Mouse (Mus musculus) kidney, postnatal 4 days (tissue): ENCODE data around the gene Rfng.
A peak's percentile ranks its signal among the peaks of the same experiment; 100 is the strongest.
"Not testable (repeated sequence)": the region's sequence is repeated elsewhere in the genome, so short reads cannot be mapped to it uniquely, and the experiment has no call there.

Source experiments
- DNase-seq, 2 experiments: peaks; one replicate each; pipeline ENCODE4 v3.0.0; 2021; ENCODE audit warnings: mixed read lengths in 2 of 2

Gene Rfng

DNA sequence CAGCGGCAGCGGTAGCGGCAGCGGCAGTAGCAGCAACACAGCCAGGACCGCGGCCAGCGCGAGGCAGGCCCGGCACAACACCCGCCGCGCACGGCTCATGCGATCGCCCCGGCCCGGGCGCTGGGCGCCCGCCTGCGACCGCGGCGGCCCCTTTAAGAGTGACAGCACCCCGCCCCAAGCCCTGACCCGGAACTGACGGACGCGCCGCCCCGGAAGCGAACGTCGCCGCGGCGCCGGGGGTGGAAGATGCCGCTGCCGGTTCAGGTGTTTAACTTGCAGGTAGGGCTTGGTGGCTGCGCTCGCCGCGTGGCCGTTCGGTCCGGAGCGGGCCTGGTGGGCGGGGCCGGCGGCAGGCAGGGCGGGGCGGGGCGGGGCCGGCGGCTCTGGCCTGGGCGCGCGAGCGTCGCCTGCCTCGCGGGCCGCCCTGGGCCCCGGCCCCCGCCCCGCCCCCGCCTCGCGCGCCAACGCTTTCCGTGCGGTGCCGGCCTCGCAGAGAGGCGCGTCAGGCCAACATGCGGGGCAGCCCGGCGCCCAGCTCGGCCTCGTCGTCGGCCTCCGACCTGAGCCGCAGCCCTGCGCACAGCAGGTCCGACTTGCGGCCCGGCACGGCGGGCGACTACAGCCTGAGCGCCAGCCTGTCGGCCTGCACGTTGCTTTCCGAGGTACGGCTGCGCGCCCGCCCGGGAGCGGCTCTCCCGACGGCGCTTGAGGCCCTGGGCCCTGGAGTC is at the start of gene Rfng, which contains the start of gene Gps1:
Gene Rfng, minus strand, starts transcription at position 144 of the 728 bp plus-strand sequence.
Gene Gps1, plus strand, starts transcription at position 209 of the 728 bp plus-strand sequence.
- DNase-seq = peak; percentile 87 to 91

DNA sequence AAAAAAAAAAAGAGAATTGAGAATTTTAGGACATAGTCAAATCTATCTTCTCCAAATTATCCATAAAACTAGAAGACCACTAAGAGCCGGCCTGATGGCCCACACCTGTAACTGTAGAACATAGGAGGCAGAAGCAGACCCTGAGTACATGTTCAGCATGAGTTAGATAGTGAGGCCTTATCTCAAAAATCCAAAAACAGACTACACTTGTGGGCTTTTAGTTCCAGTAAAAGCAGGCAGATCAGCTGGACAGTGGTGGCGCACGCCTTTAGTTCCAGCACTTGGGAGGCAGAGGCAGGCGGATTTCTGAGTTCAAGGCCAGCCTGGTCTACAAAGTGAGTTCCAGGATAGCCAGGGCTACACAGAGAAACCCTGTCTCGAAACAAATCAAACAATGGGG is 49.0 kb upstream of the Rfng start:
- DNase-seq = not testable (repeated sequence)

DNA sequence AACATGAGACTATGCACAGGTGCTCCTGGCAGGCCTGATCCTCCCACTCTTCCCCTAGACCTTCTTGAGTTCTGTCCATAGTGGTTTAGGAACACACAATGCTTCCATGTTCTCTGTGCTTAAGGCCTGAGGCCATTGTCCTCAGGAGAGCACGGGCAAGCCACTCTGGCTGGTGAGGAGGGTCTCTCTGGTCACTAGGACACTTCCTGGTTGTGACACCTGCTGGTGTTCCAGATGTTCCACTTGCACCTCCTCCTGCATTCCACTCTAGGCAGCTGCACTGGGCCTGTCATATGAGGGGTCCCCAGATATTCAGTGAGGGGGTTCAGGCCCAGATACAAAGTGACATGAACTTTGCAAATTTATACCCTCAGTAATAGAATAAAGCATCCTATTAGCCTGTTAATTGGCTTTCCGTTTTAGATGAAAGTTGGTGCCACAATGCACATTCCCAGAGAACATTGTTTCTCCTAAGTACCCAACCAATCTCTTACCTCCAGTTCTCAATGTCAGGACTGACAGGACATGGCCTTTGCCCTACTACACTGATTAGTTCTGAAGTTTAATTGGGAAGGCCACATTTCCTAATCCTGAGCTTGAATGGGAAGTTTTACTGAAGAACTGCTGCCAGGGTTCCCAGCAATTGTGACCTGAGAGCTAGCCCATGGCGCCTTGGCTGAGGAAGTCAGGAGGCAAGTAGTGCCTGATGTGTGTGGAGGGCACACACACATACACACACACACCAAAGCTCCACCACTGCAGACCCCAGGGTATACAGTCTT is 47.8 kb upstream of the Rfng start:
- DNase-seq = no peak

DNA sequence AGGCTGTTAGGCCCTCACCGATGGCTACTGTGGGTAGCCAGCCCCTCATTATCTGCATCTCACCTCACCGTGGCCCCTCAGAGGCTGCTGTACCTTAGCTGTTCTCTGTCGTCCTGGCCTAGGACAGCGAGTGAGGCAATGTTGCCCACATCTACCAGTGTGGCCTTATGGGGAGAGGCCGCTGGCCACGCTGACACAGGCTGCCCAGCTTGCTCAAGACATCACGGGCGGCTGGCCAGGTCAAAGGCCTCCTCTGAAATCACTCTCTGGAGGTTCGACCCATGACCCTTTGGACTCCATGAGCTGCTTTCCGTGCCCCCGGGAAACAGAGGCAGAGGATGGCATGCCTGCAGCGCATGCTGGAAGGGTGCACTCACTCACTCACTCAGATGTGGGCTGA is 46.7 kb upstream of the Rfng start:
- DNase-seq = peak in 1 of 2 experiments; percentile 6

DNA sequence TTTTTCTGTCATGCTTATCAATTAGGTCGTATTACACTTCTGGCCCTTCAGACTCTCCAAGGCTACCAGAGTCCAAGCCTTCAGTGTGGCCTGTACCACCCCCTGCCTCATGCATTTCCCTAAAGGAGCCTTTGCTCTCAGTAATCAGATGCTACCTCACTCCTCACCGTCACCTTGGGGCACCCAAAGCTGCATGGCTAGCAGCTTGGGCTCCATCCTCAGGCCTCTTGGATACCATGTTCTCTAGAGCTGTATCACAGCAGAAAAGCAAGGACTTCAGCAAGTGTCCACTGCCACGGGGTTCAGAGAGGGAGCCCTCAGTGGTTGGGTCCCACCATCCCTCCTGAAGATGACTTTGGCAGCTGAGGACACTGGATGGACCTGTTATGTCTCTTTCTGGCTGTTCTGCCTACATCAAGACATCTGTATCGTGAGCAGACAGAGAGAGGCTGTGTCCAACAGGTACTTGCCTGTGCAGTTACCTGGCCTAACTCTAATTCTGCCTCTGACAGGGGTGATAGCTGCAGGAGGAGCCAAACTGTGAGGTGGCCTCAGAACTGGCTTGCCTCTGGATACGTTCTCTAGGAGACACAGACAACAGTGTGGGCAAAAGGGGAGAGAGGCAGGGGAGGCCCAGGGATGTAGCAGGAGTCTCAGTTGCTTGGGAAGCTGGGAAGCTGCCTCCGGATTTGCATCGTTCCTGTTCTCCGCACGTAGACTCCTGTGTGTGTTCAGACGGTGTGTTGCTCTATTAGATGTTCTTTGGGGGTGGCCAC is 45.9 kb upstream of the Rfng start:
- peak in 1 of 2 experiments; percentile 0 for DNase-seq

DNA sequence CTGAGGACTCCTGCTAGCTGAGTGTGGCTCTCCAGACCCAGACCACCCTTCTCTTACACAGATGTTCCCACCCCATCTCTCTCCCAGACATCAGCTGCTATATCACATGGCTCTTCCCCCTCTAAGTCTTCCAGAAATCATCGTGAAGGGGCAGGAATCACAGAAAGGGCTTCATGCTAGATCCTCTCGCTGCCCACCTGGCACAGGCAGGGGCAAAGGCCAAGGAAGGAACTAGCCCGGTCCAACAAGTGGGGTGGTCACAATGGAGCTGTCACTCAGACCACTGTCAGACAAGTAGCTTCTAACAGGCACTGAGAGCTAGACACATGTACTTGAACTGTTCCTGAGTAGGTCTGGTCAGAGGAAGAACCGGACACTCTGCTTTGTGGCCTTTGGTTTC is 44.4 kb upstream of the Rfng start:
- DNase-seq = peak in 1 of 2 experiments; percentile 0

DNA sequence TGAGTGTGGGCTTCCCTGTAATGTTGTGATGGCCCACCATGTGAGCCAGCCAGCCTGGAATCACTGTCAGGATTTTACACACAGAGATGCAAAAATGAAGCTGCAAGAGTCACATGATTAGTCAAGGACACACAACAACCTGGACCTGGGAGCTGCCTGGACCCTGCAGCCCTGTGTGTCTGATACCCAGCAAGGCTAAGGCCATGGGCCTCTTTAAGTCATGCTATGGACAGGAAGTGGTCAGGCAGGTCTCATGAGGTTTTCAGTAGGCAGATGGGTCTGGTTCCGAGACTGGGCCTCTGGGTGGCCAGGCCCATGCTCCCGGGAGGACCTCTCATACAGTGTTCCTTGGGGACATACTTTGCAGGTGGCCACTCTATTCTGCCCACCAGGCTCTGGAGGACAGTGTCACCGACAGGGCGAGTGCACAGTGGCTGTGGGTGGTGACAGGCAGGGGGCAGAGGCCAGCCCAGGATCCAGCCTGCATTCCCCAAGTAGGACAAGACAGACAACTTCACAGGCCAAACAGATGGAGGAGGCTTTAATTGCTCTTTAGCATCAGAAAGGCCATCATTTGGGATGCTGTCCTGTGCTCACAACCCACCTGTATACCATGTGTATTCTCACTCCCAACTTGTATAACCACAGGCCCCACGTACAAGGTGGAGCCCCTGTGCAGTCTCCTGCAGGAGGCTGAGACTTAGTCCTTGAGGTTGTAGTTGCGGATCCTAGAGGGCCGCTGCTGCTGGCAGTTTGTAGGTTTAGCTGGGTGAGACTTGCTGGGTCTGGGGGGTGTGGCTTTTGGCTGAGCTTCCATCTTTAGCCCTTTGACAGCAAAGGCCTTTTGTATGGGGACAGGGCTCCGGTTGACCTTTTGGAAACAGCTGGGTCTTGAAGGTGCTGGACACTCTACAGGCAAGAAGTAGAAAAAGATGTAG is 42.3 kb upstream of the Rfng start:
- no peak for DNase-seq

DNA sequence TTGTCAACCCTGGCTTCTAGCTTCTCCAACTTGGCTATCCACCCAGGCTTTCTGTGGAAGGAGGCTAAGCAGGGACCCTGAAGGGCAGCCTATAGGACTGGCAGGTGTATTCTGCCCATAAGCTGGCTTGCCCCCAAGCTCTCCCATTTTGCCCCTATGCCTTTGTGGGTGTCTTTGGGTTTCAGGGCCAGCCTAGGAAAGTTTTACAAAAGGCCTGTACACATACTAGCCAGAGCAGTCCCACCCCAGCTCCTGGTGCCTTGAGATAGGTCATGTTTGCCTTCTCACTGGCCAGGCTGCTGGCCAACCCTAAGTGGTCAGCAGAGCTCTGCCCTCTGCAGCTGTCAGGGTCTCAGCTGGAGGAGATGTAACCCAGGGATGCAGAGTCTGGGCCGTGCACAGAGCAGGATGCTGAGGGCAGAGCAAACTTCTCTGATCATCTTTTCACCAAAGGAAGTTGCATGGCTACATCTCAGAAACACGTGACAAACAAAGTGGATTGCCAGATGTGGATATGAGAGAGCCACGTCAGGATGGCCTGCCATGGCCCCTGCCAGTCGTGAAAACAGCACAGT is 41.4 kb upstream of the Rfng start:
- DNase-seq = peak; percentile 22 to 35

DNA sequence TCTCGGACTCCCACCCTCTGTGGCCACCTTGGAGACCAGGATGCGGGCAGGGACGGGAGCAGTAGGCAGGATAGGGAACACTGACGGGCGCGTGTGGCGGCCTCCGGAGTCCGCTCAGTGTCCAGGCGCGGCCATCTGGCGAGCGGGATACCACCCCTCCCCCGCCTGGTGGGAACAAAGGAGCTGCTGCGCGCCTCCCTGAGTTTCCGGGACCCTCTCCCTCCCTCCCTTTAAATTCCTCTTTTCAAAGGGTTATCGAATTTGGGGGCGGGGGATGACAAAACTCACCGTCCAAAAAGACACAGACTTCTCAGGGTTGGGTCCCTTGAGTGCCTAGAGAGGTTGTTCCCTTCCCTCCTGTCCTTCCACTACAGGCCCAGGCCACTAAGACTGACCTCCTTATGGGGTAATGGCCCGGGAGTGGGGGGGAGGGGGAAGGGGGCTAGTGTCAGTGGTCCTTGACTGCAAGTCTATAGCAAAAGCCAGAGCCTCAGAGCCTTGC is 40.8 kb upstream of the Rfng start:
- no peak for DNase-seq

DNA sequence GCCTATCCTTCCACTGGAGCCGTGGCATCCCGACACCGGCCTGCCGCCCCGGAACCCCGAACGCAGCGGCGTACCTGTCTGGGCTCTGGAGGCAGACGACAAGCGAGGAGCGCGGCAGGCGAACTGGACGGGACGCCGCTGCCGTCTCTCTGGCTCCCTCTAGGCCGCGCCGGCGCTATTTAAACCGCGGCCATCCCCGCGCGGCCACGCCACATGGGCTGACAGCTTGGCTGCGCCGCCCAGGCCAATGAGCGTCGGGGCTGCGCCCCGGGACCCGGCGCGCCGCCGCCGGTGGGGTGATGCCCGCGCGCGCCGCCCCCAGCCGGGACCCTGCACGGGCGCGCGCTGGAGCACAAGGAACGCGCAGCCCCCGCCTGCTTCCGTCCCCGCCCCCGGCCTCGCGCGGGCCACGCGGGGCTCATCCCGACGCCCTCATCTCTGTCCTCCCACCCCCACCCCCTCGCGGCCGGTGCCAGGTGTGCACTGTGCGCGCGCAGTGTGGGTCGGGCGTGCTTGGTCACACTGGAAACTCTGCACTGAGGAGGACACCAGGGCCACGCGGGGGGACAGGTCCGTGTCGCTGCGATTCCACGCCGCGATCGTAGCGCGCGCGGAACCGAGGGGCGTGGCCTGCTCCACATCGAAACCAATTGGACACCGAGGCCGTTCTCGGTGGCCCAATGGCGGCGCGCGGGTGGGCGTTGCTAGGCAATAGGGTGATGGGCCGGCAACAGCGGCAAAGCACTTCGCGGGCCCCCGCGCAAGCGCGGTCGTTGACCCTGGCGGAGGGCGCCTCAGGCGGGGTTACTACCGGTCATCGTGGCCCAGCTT is 40.2 kb upstream of the Rfng start, which contains the start of gene Fasn:
Gene Fasn, minus strand, starts transcription at position 592 of the 831 bp plus-strand sequence.
- peak; percentile 98 to 99 for DNase-seq

DNA sequence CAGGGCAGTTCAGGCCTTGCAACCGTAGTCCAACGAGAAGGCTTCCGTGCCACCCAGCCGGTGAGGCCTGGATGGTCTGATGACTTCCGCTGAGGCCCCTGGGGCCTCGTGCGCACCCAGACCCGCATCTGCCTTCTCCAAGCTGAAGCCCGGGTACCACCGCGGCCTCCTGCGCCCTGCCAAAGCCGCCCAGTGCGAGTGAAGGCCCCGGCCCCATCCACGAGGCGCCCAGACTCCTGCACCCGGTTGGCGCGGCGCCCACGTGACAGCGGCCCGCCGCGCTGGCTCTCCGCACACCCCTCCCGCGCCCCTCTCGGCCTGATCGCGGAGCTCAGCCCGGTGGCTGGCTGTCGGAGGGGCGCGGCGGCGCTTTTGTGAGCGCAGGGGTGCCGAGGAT is 39.5 kb upstream of the Rfng start:
- DNase-seq = peak; percentile 73 to 86

DNA sequence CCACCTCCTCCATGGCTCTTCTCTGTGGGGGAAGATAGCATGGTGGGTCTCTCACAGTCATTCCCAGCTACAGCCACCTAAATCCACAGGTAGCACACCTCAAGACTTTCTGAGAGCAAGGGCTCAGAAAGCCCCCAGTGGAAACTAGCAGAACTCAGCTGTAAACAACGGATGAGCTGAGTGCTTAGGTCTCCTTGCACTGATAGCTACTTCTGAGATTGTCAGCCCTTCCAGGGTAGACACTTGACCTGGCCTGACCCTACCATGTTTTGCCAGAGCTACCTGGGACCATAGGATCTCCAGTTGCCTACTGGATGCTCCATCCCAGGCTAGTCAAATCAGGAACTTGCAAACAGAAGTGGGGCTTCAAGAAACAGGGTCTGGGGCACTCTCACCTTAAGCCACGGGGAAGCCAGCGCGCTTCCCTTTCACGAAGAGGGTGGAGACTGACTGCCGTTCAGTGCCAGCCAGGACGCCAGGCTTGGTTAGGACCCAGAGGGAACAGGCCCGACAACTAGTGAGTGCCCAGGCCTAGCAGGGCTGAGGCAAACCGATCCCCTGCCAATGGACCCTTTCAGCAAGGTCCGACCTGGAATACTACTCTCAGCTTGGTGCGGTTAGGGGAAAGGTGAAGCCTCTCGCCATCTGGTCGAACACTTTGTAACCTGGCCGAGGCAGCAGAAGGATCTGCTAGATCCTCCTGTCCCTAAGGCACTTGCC is 39.0 kb upstream of the Rfng start:
- peak; percentile 36 to 48 for DNase-seq

DNA sequence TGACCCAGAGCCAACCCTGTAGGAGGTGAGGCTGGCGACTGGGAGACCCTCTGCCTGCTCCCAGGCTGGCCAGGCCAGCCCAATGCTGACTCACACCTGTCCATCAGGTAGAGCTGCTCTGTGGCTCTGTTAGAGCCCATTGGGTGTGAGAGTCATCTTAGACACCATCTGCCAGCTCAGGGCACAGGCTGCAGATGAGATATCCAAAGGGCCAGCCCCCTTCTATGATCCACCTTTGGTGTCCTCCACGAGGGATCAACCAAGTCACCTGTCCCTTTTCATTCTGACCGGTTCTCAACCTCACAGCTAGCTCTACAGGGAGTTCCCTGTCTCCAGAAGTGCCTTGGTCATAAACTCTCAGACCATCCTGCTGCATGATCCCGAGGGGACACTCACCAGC is 38.3 kb upstream of the Rfng start:
- no peak for DNase-seq

DNA sequence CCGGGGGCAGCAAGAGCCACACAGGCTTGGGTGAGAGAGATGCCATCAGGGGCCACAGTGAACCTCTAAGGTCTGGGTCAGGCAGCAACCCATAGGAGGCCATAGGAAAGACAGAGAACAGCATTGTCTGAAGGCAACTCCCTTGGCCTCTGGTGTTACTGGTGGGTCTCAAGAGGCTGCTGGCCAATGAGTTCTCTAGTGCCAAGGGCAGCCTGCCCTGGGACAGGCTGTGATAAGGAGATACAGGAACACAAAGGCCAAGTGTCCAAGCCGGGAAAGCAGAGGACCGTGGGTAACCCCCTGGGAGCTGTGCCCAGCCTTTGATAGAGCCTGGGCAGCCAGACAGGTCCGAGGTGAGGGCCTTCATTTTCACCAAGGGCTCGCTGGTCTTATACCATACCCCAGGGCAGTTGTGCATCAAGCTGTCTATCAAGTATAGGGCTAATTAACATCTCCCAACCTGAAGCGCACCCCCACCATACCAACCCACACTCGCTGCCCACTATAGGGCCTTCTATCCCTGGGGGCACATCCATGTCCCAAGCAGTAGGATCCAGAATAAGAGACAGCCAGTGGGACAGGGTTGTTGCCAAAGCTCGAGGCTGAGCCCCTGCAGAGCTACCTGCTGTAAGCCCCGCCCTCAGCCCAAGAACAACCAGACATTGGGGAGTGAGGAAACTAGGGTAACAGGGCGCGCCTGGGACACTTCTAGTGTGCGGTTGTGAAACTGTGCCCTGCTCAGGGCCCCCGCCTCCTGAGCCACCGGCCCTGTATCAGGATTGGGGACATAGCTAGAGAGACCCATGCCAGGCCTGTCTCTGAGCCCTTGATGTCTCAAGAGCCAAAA is 37.3 kb upstream of the Rfng start:
- no peak for DNase-seq

DNA sequence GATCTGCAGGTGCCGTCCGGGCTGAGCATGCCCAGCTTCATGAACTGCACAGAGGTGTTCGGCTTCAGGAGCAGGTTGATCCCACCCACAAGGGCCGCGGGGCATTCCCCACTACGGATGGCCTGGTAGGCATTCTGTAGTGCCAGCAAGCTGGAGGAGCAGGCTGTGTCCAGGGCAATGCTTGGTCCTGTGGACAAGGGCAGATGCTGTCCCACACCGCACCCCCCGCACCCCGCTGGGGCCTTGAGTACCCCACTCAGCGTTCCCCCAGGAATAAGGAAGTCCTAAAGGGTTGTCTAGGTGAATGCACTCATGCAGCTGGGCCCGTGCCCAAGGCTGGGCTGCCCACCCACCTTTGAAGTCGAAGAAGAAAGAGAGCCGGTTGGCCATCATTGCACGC is 36.5 kb upstream of the Rfng start:
- no peak for DNase-seq

DNA sequence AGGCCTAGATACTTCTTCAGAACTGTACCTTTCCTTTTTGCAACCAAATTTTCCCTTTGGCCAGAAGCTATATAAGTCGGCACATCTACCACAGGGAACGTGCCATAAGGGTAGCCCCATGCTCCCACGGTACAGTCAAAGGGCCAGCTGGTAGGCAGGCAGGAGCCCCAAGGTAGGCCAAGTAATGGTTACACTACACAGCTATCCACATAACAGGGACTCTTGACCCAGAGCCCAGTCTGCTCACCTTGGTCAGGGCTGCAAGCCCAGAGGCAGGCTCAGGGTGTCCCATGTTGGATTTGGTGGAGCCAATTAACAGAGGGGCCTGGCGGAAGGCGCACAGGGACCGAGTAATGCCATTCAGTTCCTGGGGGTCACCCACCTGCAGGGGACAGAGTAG is 35.5 kb upstream of the Rfng start:
- DNase-seq = no peak

DNA sequence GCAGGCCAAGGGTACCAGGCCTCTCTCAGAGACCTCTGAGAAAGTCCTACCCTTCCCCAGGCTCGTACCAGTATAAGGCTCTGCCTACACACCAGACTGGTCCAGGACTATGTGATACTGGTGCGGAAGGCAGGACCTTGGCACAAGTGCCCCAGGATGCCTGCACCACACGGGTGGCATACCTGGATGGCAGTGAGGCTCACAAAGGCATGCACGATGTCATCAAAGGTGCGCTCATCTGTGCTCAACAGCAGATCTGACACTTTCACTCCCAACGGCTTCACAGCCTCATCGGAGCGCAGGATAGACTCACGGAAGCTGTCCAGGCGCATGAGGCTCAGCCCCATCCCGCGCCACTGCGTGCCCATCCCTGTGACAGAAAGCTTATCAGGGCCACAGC is 34.2 kb upstream of the Rfng start:
- DNase-seq = no peak

DNA sequence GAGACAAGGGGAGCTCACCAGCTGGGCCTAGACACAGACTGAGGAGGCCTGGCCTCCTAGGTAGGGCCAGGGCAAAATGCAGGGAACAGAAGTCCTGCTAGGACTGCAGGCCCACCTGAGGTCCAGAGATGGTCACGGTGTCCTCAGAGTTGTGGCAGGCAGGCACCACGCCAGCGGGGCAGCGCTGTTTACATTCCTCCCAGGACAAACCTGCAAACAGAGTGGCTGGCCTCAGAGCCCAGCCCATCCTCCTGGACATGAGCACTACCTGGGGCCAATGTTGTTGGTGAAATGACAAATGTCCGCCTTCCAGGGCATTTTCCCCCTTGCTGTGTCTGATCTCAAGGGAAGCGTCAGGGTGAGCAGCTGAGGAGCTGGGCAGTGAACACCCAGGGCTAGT is 33.4 kb upstream of the Rfng start:
- no peak for DNase-seq

DNA sequence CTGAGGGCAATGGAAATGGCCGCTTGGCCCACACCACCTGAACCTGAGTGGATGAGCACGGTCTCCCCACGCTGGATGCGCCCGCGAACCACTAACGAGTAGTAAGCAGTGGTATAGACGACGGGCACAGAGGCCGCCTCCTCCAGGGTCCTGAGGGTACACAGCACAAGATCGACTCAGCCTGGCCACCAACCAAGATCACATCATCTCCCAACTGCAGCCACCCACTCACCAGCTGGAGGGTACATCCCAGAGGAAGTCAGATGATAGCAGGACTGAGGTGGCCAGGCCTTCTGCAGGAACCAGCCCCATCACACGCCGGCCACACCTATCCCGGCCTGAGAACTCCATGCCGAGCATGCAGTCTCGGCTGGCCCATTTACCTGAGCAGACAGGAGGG is 28.1 kb upstream of the Rfng start:
- no peak for DNase-seq
